Mouse (Mus musculus) G1E (cell line): ENCODE measurements at regions not wholly inside any gene's neighbourhood (a gene's known extent, or its start where the extent isn't known, plus 50 kb on each side); places are given as distances from the start of the nearest gene placed in this dataset.

Experiments used
- ATAC-seq: 2 replicates; pipeline ENCODE4 v1.8.0; 2016; ENCODE audit warnings: mild to moderate bottlenecking; ENCODE audit not compliant: insufficient number of reproducible peaks, poor library complexity, low FRiP score, severe bottlenecking; ENCODE audit errors: extremely low read depth
- DNase-seq: peaks from one replicate; pipeline ENCODE4 v3.0.0; 2012; ENCODE audit warnings: low spot score
- H3K27me3 ChIP-seq: 2 replicates; pipeline ENCODE4 v1.6.1; 2012; ENCODE audit warnings: mild to moderate bottlenecking, low read length, inconsistent platforms; ENCODE audit not compliant: insufficient read depth
- H3K36me3 ChIP-seq: replicated peaks from 2 replicates; pipeline ENCODE3; 2012; ENCODE audit warnings: mild to moderate bottlenecking, inconsistent platforms
- H3K4me1 ChIP-seq: 2 replicates; pipeline ENCODE4 v1.6.1; 2012; ENCODE audit warnings: low read depth, low read length, inconsistent platforms, mixed read lengths; ENCODE audit not compliant: insufficient read depth
- H3K4me3 ChIP-seq: 2 replicates; pipeline ENCODE4 v1.5.1; 2012; ENCODE audit warnings: low read depth, mild to moderate bottlenecking, inconsistent platforms, low read length, moderate library complexity, mixed read lengths
- H3K9me3 ChIP-seq: replicated peaks from 2 replicates; pipeline ENCODE4 v1.6.1; 2012; ENCODE audit warnings: inconsistent platforms
- CTCF ChIP-seq: IDR thresholded peaks from 2 replicates; pipeline ENCODE4 v1.5.1; 2012; ENCODE audit warnings: low read depth, low read length, inconsistent platforms, mixed read lengths
- GATA1 ChIP-seq: IDR thresholded peaks from 2 replicates; pipeline ENCODE4 v1.6.1; 2012; ENCODE audit warnings: borderline replicate concordance, low read length, inconsistent platforms, mixed read lengths
- GATA2 ChIP-seq: IDR thresholded peaks from 2 replicates; pipeline ENCODE4 v1.6.1; 2012; ENCODE audit warnings: low read depth, low read length, inconsistent platforms, borderline replicate concordance
- POLR2AphosphoS5 ChIP-seq: IDR thresholded peaks from 2 replicates; pipeline ENCODE4 v1.6.1; 2012; ENCODE audit warnings: low read depth, low read length, inconsistent platforms; ENCODE audit not compliant: insufficient replicate concordance
- TAL1 ChIP-seq: conservative IDR thresholded peaks from 2 replicates; pipeline ENCODE4 v1.6.1; 2012; ENCODE audit warnings: low read depth, low read length, inconsistent platforms, mixed read lengths

DNA sequence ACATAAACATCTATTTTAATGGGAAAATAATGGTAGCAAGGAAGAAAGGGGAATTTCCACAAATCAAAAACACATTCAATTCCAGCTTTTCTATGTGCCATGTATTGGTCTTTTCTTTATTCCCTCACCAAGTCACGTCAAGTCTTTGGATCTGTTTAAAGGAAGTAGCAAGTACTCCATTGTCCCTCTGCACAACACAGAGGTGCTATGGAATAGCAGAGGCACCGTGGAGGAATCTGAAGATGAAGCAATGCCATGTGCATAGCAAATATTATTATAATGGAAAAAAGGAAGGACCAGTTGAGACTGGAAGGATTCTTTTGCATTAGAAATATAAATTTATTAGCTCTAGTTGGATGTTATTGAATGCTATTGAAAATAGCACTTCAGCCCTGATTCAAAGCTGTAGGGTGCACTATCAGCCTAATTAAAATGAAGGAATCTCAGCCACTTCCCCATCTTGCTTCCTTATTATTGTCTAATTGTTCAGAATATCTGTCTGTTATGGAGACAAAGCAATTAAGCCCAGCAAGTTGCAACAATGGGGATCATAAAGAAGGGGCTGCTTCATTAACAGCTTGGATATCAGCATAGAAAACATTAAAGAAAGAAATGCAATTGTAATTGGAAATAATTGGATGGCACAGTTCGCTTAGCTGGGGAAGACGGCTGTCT, 362.7 kb upstream of the Sgcd start:
- Histone ChIP-seq H3K4me1 (no peaks in the 10 kb centered on the region), H3K36me3 (no peaks in the 10 kb centered on the region), H3K9me3 (no peaks in the 10 kb centered on the region), H3K27me3 (no peaks in the 10 kb centered on the region), H3K4me3 (no peak overlapping the region)
- DNase-seq (no peak), ATAC-seq (no peak)
- TF ChIP-seq GATA1: no peak
- TF ChIP-seq GATA2: no peak

DNA sequence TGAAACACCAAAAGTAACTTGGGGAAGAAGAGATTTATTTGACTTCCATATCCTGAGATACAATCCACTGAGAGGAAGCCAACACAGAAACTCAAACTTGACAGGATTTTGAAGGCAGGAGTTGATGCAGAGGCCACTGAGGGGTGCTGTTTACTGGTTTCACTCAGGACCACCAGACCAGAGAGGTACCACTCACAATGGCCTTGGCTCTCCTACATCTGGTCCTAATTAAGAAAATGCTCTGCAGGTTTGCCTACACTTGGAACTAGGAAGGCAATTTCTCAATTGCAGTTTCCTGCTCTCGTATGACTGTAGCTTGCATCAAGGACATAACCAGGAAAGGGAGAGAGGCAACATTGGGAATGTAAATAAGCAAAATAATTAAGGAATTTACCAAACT, 325.7 kb upstream of the Sgcd start:
- no peak overlapping the region for H3K4me3 ChIP-seq
- no peak for ATAC-seq
- H3K9me3 ChIP-seq: no peaks in the 10 kb centered on the region
- H3K4me1 ChIP-seq: no peaks in the 10 kb centered on the region
- TF ChIP-seq CTCF: no peak
- TF ChIP-seq GATA2: no peak
- no peak for TF ChIP-seq GATA1
- TF ChIP-seq POLR2AphosphoS5: no peak
- no peak for TF ChIP-seq TAL1
- no peaks in the 10 kb centered on the region for H3K36me3 ChIP-seq
- no peak for DNase-seq
- no peaks in the 10 kb centered on the region for H3K27me3 ChIP-seq

DNA sequence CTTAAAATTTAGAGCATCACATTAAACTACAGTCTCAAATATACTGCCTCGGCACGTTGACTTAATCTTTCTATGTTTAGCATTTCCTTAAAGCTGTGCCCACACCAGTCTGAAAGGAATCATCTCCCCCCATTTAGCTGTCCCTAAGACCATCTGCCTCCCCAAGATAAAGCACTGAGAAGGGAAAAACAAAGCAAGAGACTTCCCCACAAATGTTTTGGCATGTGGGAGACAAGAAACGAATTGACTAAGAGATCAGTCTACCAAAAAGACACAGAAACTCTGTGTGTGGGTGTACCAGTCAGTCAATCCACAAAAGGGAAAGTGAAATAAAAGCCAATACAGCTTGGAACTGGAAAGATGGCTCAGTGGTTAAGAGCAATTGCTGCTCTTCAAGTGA, 306.6 kb upstream of the Sgcd start:
- H3K9me3 ChIP-seq: no peaks in the 10 kb centered on the region
- no peak for ATAC-seq
- no peaks in the 10 kb centered on the region for H3K4me1 ChIP-seq
- H3K4me3 ChIP-seq: no peak overlapping the region
- DNase-seq: no peak
- no peak for TF ChIP-seq GATA2
- no peak for TF ChIP-seq CTCF
- TF ChIP-seq POLR2AphosphoS5: no peak
- TF ChIP-seq GATA1: no peak
- TF ChIP-seq TAL1: no peak
- H3K27me3 ChIP-seq: no peaks in the 10 kb centered on the region
- H3K36me3 ChIP-seq: no peaks in the 10 kb centered on the region

DNA sequence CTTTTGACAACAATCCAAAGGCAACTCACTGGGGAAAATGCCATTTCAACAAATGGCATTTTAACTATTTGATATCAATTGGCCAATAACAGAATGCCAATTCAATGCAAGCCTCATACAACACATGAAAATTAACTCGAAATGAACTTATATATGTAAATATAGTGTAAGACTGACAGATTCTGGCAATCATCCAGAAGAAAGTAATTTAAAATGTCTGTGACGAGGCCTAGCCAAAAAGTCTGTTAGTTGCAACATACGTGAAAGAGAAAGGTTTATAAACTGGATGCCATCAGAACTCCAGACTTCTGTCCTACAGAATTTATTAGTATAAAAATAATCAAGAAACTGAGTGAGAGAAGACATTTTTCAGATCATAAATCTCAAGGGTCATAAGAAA, 273.7 kb upstream of the Sgcd start:
- TF ChIP-seq CTCF (no peak), POLR2AphosphoS5 (no peak), TAL1 (no peak), GATA2 (no peak), GATA1 (no peak)
- DNase-seq (no peak), ATAC-seq (no peak)
- no peaks in the 10 kb centered on the region for H3K36me3 ChIP-seq
- H3K4me1 ChIP-seq: no peaks in the 10 kb centered on the region
- no peak overlapping the region for H3K4me3 ChIP-seq
- no peaks in the 10 kb centered on the region for H3K27me3 ChIP-seq
- H3K9me3 ChIP-seq: no peaks in the 10 kb centered on the region

DNA sequence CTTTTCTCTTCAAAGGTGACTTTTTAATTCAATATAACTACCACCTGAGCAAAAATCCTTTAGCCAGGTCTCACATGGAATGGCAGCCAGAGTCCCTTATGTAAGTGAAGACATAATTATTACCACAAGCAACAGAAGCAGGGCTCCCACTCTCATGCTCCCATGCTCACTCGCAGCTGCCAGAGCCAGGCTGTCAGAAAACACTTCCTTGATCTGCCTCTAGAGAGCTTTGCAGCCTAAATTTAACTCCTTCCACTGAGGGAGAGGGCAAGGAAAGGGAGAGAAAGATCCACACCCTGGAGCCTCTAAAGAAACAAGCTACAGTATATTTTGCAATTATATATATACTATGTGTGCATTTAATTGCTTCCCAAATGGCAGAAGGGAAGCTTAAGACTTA, 272.3 kb upstream of the Sgcd start:
- ATAC-seq: no peak
- H3K36me3 ChIP-seq: no peaks in the 10 kb centered on the region
- no peak for DNase-seq
- H3K4me1 ChIP-seq: no peaks in the 10 kb centered on the region
- no peaks in the 10 kb centered on the region for H3K9me3 ChIP-seq
- no peaks in the 10 kb centered on the region for H3K27me3 ChIP-seq
- no peak overlapping the region for H3K4me3 ChIP-seq
- TF ChIP-seq TAL1 (no peak), CTCF (no peak), GATA2 (no peak), GATA1 (no peak), POLR2AphosphoS5 (no peak)

DNA sequence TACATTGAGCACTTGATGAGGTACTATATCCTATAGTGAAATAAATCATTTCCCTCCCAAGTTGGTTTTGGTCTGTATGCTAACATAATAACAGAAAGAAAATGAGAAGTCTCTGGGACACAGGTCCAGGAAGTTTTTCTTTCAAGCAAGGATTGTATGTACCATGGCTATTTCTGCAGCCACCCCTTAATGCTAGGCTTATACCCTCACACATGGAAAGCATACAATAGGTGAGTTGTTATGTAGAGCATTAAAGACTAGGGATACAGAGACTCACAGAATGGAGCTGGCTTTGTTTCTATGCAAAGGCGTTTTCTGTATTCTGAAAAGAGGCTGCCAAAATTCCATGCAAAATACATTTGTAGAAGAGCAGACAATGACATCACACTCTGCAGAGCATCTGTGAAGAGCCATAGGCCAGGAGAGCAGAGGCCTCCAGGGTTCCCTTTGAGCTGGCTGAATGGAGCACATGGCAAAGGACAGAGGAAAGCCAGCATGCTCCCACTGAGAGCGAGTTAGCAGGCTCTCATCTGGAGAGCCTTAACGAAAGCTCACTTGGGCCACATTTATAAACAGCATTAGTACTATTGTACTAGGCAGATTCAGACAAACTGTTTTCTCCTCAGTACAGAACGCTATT, 262.0 kb upstream of the Sgcd start:
- no peak for TF ChIP-seq GATA1
- TF ChIP-seq POLR2AphosphoS5: no peak
- no peak for TF ChIP-seq TAL1
- no peak for TF ChIP-seq GATA2
- no peak for TF ChIP-seq CTCF
- Histone ChIP-seq H3K4me3 (no peak overlapping the region), H3K27me3 (no peaks in the 10 kb centered on the region), H3K36me3 (no peaks in the 10 kb centered on the region), H3K9me3 (no peaks in the 10 kb centered on the region), H3K4me1 (no peaks in the 10 kb centered on the region)
- no peak for ATAC-seq
- no peak for DNase-seq
